Mouse (Mus musculus) intestine, embryonic 15.5 days (tissue): ENCODE measurements around the gene Smtn. TPM values are rescaled to one million over a fixed set of nuclear protein-coding genes. Genes with fewer than 3 reads are reported as not detected.

Experiments used
- ATAC-seq: fragments of 200-750 bp; cut with Nextera tagmentation; 2 replicates; pipeline ENCODE4 v1.8.0; 2017; ENCODE audit warnings: moderate TSS enrichment, moderate library complexity
- H3K27ac ChIP-seq: fragments of 300-500 bp; sonication (generic); 2 replicates; pipeline ENCODE4 v1.5.1; 2015; ENCODE audit warnings: mild to moderate bottlenecking, inconsistent platforms
- H3K27me3 ChIP-seq: fragments of 300-500 bp; sonication (generic); replicated peaks from 2 replicates; pipeline ENCODE4 v1.6.1; 2015; ENCODE audit warnings: inconsistent platforms
- H3K36me3 ChIP-seq: fragments of 300-500 bp; sonication (generic); 2 replicates; pipeline ENCODE4 v1.6.1; 2015; ENCODE audit warnings: inconsistent platforms
- H3K4me1 ChIP-seq: fragments of 300-500 bp; sonication (generic); replicated peaks from 2 replicates; pipeline ENCODE4 v1.6.1; 2015; ENCODE audit warnings: inconsistent platforms
- H3K4me2 ChIP-seq: fragments of 300-500 bp; sonication (generic); replicated peaks from 2 replicates; pipeline ENCODE4 v1.6.1; 2015; ENCODE audit warnings: mild to moderate bottlenecking, inconsistent platforms
- H3K4me3 ChIP-seq: fragments of 300-500 bp; sonication (generic); replicated peaks from 2 replicates; pipeline ENCODE4 v1.5.1; 2015; ENCODE audit warnings: inconsistent platforms
- H3K9ac ChIP-seq: fragments of 300-500 bp; sonication (generic); 2 replicates; pipeline ENCODE4 v1.6.1; 2015; ENCODE audit warnings: inconsistent platforms
- H3K9me3 ChIP-seq: fragments of 300-500 bp; sonication (generic); 2 replicates; pipeline ENCODE4 v1.6.1; 2016; ENCODE audit warnings: inconsistent platforms
- WGBS: fragments of 180-500 bp; shearing (Covaris S2); methylation state at CpG from one replicate; pipeline ENCODE4 v1.1.7; 2015; 5-methylcytosine and 5-hydroxymethylcytosine counted together
- polyA plus RNA-seq: library from polyadenylated mRNA; unstranded; fragments of >200 nt; fragmentation: Nextera tagmentation; extraction: Ambion mirVana; gene quantifications from 2 replicates; pipeline ENCODE4 v1.2.1, GENCODE M21; 2015

Smtn gene
- polyA plus RNA-seq, 1 experiment from 2014 or later: 78.3 TPM

DNA sequence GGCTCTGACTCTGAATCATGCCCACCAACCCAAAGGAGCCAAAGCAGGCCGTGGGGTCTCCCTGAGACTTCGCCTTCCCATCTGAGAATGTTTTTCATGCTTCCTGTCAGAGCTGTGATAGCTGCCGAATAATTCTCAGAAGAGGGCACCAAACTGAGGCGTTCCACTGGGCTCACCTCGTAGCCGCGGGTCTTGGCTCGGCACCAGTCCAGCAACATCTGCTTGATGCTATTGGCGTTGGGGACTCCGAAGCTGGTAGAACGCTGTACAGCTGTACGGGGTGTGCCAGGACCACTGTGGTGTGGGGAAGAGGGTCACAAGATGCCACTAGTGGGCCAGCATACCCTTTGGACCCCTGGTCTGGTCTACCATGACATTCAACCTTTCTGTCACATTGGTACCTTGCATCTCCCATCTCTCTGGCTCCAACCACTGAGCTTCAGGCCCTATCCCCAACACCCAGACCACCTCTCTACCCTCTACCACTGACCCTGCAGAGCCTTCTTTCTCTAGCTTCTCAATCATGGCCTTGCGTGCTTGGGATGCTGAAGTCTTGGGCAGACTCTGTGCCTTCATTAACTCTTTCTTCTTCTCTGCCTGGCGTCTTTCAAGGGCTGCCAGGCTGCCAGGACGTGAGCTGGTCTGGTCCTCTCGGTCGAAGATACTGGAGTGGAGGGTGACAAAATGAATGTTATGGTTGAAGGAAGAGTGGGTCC, 18.0 kb downstream of the Smtn start:
- Histone ChIP-seq H3K9me3 (no peaks in the 10 kb centered on the region), H3K9ac (no peak overlapping the region), H3K36me3 (peaks cover 55% of the 10 kb centered on the region), H3K4me1 (0 out of 2 replicates have a peak, but pooled peaks cover 6% of the 10 kb centered on the region), H3K4me3 (no peak overlapping the region), H3K4me2 (no peak overlapping the region), H3K27me3 (no peaks in the 10 kb centered on the region), H3K27ac (no peak overlapping the region)
- ATAC-seq: no peak
- WGBS: 92% methylated on average over 17 of the region's 17 CpGs

DNA sequence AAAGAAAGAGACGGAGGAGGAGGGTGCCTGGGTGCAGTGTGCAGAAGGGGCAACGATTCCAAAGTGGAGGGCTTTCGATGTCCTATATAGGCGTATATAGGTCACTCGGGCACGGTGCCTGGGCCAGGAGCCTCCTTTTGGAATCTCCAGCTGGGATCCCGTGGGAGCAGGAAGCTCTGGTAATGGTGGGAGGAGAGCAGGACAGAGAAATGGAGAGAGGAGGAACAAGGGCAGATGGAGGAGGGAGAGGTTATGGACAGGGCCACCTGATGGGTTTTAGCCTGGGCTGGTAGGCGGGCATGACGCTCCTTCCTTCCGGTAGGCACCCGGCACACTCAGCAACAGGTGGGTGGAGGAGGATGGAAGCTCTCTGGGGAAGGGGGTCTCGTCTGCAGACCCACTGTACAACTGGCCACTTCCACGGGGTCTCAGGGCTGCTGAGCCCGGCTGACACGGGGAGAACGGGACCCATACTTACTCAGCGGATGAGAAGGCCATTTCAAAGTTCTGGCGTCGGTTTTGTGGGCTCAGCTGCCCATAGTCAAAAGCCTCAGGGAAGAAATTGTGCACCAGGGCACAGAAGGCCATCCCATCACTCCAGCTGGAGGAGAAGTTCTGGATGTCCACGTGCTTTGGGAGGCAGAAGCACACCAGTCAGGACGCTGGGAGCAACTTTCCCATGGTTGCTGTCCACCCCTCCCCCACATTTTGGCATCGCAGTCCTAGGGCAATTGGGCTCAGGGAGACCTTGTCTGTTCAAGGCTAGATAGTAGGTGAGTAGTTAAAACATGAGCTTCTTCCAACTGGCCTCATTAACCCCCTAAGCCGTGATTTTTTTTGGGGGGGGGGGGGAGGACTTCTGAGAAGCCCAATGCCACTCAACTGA, 18.8 kb downstream of the Smtn start:
- Histone ChIP-seq H3K4me1 (peaks cover 13% of the 10 kb centered on the region), H3K4me3 (no peak overlapping the region), H3K27ac (no peak overlapping the region), H3K27me3 (no peaks in the 10 kb centered on the region), H3K4me2 (no peak overlapping the region), H3K9ac (no peak overlapping the region), H3K36me3 (peaks cover 47% of the 10 kb centered on the region), H3K9me3 (no peaks in the 10 kb centered on the region)
- WGBS: 88% methylated on average over 23 of the region's 23 CpGs
- ATAC-seq: no peak

DNA sequence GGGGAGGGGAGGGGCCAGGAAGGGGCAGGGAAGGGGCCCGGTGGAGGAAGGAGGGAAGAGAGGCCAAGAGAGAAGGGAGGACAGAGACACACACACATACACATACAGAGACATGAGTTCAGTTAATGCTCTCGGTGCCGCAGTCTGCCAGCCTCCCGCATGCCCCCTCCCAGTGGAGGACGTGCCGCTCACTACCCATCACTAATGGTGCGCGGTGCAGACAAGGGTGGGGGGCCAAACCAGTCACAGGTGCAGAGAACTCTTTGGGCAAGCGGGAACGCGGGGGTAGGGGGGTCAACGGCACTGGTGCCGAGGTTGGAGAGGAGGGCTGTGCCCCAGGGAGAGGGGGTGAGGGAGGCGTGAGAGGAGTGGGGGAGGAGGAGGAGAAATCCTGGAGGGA, 19.5 kb downstream of the Smtn start:
- Histone ChIP-seq H3K9ac (no peak overlapping the region), H3K9me3 (no peaks in the 10 kb centered on the region), H3K4me3 (no peak overlapping the region), H3K4me1 (peaks cover 19% of the 10 kb centered on the region), H3K36me3 (peaks cover 42% of the 10 kb centered on the region), H3K27ac (no peak overlapping the region), H3K27me3 (no peaks in the 10 kb centered on the region), H3K4me2 (no peak overlapping the region)
- WGBS: 80% methylated on average over 14 of the region's 14 CpGs
- no peak for ATAC-seq

DNA sequence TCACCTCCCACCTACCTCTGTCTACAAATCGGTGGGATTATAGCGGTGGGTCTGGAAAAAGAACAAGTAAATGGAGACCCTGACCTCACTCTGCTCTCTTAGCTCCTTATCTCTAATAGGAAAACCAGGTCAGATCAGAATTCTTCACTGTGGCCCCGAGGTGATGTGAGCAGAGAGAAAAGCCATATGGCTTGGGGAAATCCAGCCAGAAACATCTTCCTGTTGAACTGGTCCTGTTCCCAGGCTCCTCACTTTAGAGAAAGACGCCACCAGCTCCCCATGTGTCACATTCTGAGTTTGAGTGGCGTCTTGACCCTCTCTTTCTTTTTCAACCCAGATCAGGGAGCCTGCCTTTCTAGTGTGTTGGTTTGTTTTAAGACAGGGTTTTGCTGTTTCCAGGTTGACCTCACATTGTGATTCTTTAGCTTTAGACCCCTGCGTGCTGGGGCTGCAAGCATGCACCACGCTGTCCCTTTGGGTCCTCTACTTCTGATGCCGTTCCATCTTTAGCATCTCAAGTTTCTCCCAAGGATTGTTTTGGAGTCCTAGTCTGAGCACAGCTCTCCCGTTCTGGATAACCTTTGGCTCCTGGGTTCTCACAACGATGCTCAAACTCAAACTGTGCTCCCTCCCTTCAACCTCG, 20.5 kb downstream of the Smtn start:
- Histone ChIP-seq H3K27me3 (no peaks in the 10 kb centered on the region), H3K4me2 (no peak overlapping the region), H3K4me1 (peaks cover 23% of the 10 kb centered on the region), H3K9ac (no peak overlapping the region), H3K4me3 (no peak overlapping the region), H3K27ac (no peak overlapping the region), H3K9me3 (no peaks in the 10 kb centered on the region), H3K36me3 (peaks cover 32% of the 10 kb centered on the region)
- no peak for ATAC-seq
- 79% methylated on average over 11 of the region's 11 CpGs for WGBS

DNA sequence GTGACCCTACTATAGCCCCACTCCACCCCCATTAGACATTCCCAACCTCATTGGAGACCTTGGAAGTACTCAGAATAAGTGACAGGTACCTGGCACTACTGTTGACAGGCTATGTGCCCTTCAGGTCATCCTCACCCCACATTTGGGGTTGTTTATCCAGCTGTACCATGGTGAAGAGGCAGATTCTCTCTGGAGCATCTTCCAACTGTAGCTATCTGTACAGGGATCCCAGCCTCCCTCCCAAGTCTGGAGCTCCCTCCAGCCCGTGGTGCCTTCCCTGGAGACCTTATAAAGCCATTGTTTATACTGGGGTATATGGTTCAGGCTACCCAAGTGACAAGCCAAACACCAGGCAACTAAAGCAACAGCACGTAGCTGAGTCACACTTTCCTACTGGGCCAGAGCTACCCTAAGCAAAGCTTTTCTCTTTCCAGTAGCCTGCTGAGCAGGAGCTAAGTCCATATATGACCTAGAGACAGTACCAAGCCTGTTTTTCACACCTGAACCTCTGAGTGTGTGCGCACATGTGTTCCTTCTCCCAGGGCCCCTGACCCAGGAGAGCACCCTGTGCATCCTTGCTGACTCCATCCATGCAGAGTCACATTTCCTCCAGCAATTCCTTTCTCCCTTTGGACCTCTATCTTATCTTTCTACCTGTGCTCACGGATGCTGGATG, 21.2 kb downstream of the Smtn start:
- Histone ChIP-seq H3K4me3 (no peak overlapping the region), H3K27me3 (no peaks in the 10 kb centered on the region), H3K27ac (peak overlapping the region; percentile 27; the same call in 1 of the 2 replicates), H3K4me1 (peaks cover 23% of the 10 kb centered on the region), H3K9ac (no peak overlapping the region), H3K4me2 (no peak overlapping the region), H3K9me3 (no peaks in the 10 kb centered on the region), H3K36me3 (peaks cover 27% of the 10 kb centered on the region)
- ATAC-seq: no peak
- WGBS: 60% methylated on average over 4 of the region's 4 CpGs

DNA sequence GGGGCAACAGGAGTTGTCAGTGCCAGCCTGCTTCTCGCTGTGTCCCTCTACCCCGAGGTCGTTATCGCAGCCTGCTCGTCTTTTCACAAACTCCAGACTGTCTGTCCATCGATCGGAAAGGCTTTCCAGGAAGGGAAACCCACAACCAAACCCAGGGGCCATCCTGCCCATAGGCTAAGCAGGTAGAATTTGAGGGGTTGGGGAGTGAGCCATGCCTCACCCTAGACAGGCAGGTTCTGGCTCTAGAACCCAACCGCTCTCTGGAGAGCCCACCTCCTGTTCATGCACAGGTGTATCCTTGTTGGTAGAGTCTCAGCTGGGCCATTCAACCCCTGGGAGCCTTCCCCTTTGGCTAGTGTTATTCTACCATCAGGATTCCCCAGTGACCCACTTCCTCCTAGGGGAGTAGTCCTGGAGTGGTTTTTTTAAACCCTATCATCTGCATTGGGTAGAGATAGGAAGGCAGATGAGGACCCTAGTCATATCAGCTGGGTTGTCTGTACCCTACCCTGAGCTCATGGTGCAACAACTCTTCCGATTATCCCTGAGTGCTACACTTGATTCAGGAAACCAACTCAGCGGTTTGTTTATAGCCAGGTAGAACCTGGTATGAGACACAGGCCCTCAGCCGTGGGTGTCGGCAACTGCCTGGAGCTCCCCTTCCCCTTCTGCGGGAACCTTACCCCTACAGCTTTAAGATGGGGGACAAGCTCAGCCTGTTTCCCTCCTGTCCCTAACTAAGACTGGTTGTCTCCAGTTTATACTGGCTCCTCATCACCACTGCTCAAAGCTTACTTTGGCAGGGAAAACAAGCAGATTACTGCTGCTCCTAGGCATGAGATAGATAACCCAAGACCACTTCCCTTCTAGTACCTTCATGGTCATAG, 22.3 kb downstream of the Smtn start:
- H3K4me3 ChIP-seq: peak overlapping the region; percentile 37; the same call in 1 of the 2 replicates
- 0 out of 2 replicates have a peak overlapping the region, but pooled peaks have one; percentile 12 for H3K9ac ChIP-seq
- H3K4me1 ChIP-seq: peaks cover 23% of the 10 kb centered on the region
- H3K9me3 ChIP-seq: no peaks in the 10 kb centered on the region
- H3K27me3 ChIP-seq: no peaks in the 10 kb centered on the region
- peaks cover 21% of the 10 kb centered on the region for H3K36me3 ChIP-seq
- ATAC-seq: no peak
- 53% methylated on average over 13 of the region's 13 CpGs for WGBS
- peak overlapping the region; percentile 82 for H3K4me2 ChIP-seq
- H3K27ac ChIP-seq: no peak overlapping the region

DNA sequence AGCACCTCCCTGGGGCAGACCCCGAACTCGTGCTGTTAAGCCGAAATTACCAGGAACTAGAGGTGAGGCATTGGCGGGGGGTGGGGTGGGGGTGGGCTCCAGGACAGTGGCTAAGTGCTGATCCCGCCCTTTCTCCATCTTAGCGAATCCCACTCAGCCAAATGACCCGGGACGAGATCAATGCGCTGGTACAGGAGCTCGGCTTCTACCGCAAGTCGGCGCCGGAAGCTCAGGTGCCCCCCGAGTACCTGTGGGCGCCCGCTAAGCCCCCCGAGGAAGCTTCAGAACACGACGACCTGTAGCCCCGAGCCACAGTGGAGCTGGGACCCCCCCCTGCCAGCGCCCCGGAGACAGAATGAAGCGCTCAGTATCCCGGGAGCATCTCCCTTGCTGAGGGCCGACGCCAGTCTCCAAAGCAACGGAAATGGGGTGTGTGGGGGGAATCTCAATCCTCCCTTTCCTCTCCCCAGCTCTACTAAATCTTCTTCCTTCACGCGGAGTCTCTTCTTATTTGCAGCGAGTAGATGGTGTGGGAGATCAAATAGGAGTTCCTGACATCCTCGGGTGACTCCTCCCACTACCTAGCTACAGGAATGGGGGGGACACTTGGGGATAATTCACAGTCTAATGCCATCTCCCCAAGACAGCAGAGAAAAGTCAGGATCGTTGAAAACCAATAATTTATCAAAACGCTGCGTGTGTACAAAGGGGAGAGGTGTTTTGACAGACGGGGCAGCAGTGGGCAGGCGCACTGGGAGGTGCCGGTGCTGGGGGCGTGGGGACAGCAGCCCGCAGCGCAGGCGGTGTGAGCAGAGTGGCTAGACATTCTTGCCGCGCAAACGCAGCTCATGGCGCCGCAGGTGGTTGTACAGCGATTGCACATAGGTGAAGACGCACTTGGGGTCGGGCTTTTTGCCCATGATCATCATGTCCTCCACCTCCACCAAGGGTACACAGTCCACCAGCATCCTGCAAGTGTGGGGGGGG, 23.3 kb downstream of the Smtn start:
- H3K27ac ChIP-seq: no peak overlapping the region
- H3K4me1 ChIP-seq: peaks cover 23% of the 10 kb centered on the region
- peak overlapping the region; percentile 37 for H3K4me3 ChIP-seq
- H3K36me3 ChIP-seq: peaks cover 12% of the 10 kb centered on the region
- H3K9ac ChIP-seq: 0 out of 2 replicates have a peak overlapping the region, but pooled peaks have one; percentile 12
- WGBS: 1% methylated on average over 50 of the region's 50 CpGs
- peak; percentile 31; the same call in 1 of the 2 replicates for ATAC-seq
- H3K9me3 ChIP-seq: no peaks in the 10 kb centered on the region
- H3K4me2 ChIP-seq: peak overlapping the region; percentile 82
- H3K27me3 ChIP-seq: no peaks in the 10 kb centered on the region

DNA sequence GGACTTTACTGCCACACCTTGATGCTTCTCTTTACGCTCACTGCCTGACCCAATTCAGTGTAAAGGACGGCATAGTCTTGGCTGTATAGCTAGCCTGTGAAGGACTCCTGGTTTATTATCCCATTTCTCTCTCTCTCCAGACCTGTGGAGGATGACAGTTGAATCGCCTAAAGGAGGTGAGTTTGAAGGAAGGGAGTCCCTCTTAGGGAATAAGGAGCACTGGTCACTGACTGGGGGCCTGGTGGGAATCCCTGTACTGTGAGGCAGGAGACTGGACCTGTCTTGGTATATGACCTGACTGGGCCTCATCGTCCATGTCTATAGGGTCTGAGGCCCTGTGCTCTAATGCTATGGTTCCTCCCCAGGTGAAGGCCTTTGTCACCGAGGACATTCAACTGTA, 24.3 kb downstream of the Smtn start:
- H3K27me3 ChIP-seq: no peaks in the 10 kb centered on the region

DNA sequence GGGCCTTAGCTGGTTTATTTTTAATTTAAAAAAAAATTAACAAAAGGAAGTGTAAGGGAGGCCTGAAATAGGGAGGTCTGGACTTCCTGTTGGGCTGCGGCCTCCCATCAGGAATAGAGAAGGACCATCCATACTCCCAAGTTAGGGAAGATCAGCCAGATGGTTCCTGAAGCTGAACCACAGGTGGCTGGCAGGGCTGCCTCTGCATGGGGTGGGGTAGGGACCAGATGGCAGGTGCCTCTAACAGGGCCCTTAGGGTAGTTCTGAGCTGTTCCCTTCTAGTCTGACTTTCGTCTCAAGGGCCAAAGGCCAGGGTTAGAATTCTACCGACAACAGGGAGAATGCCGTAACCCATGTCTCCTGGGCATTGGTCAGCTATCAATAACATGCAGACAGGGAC, 24.8 kb downstream of the Smtn start:
- Histone ChIP-seq H3K27me3 (no peaks in the 10 kb centered on the region), H3K9ac (peak overlapping the region; percentile 61; the same call in 1 of the 2 replicates), H3K27ac (peak overlapping the region; percentile 69; the same call in 1 of the 2 replicates), H3K4me1 (peaks cover 23% of the 10 kb centered on the region), H3K9me3 (no peaks in the 10 kb centered on the region), H3K4me3 (peak overlapping the region; percentile 51), H3K4me2 (peak overlapping the region; percentile 82), H3K36me3 (peaks cover 7% of the 10 kb centered on the region)
- no peak for ATAC-seq
- WGBS: 79% methylated on average over 4 of the region's 4 CpGs

More for the DNA sequence above, 24.3 kb downstream of the Smtn start:
- Histone ChIP-seq H3K36me3 (peaks cover 7% of the 10 kb centered on the region), H3K4me3 (peak overlapping the region; percentile 51; the same call in 1 of the 2 replicates), H3K4me1 (peaks cover 23% of the 10 kb centered on the region), H3K9ac (peak overlapping the region; percentile 61; the same call in 1 of the 2 replicates), H3K27ac (no peak overlapping the region), H3K4me2 (peak overlapping the region; percentile 82), H3K9me3 (no peaks in the 10 kb centered on the region)
- WGBS: 80% methylated on average over 5 of the region's 5 CpGs
- no peak for ATAC-seq

DNA sequence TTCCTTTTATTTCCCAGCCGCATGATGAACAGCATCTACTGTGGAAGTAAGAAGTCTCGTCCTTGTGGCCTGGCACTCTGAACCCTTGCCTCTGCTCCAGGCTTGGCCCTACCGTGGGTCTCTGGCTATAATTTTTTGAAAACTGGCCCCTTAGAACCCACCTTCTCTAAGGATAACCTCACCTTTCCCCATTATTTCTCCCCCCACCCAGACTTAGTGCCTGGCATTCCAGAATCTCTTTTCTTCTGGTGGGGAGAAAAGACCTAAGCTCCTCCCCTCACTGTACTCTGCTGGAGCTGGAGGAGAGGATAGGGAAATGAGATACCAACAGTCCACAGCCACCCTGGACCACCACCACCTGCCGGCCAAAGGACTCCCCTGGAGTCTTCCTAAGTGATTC, 25.2 kb downstream of the Smtn start:
- no peaks in the 10 kb centered on the region for H3K9me3 ChIP-seq
- WGBS: 19% methylated on average over 4 of the region's 4 CpGs
- H3K9ac ChIP-seq: peak overlapping the region; percentile 61
- H3K4me3 ChIP-seq: peak overlapping the region; percentile 51
- peak overlapping the region; percentile 69; the same call in 1 of the 2 replicates for H3K27ac ChIP-seq
- peak; percentile 16 for ATAC-seq
- peak overlapping the region; percentile 82 for H3K4me2 ChIP-seq
- no peaks in the 10 kb centered on the region for H3K27me3 ChIP-seq
- H3K36me3 ChIP-seq: peaks cover 7% of the 10 kb centered on the region
- peaks cover 24% of the 10 kb centered on the region for H3K4me1 ChIP-seq
